Mouse (Mus musculus): Measurements from ENCODE around the gene Cbx5. TPM values are rescaled to one million over a fixed set of nuclear protein-coding genes. Genes with fewer than 3 reads are reported as not detected.

The Cbx5 gene
- total and polyA plus RNA-seq, 3 experiments: 94.9 to 171 (median 128) TPM

GRCm38 (mm10) chr15:103272419-103273279, 33.0 kb upstream of the Cbx5 start, which contains the start of gene Copz1:
Gene Copz1 (plus strand): TSS chr15:103272714.
- H3K79me2 ChIP-seq (replicated peaks; ENCODE audit: control insufficient read depth, extremely low read depth, insufficient read depth, poor library complexity, severe bottlenecking): peaks cover 35% of the 10 kb centered on the region
- peak; percentile 80 for TF ChIP-seq HCFC1 (IDR thresholded peaks at IDR 0.05; ENCODE audit: low read depth, low read length)
- peak; percentile 52; the same call in 1 of the 2 replicates for TF ChIP-seq NRF1 (IDR thresholded peaks at IDR 0.05; ENCODE audit: low read depth, low read length)
- TF ChIP-seq SMC3 (IDR thresholded peaks at IDR 0.05; ENCODE audit: low read depth, low read length): no peak
- no peak for TF ChIP-seq MAFK (IDR thresholded peaks at IDR 0.05; ENCODE audit: insufficient replicate concordance, low read length)
- peak; percentile 98 for TF ChIP-seq MAX (IDR thresholded peaks at IDR 0.05; ENCODE audit: low read length)
- TF ChIP-seq JUN (IDR thresholded peaks at IDR 0.05; ENCODE audit: insufficient read depth, low read depth, low read length): no peak
- 0 out of 2 replicates have a peak, but pooled peaks have one; percentile 11 for TF ChIP-seq MAZ (IDR thresholded peaks at IDR 0.05; ENCODE audit: low read depth, low read length)
- TF ChIP-seq POLR2A (IDR thresholded peaks at IDR 0.05; ENCODE audit: low read depth, low read length): peak; percentile 91
- TF ChIP-seq RCOR1 (conservative IDR thresholded peaks at IDR 0.05; ENCODE audit: low read depth, low read length): no peak
- peak; percentile 90 for TF ChIP-seq SIN3A (IDR thresholded peaks at IDR 0.05; ENCODE audit: low read length)
- peak; percentile 79; the same call in 1 of the 2 replicates for TF ChIP-seq KAT2A (IDR thresholded peaks at IDR 0.05; ENCODE audit: insufficient replicate concordance, low read length)
- peak; percentile 96 for TF ChIP-seq CHD2 (IDR thresholded peaks at IDR 0.05; ENCODE audit: low read length)
- TF ChIP-seq TBP (conservative IDR thresholded peaks at IDR 0.05; ENCODE audit: low read depth, low read length): peak; percentile 83; the same call in 1 of the 2 replicates
- 0 out of 2 replicates have a peak, but pooled peaks have one; percentile 27 for TF ChIP-seq IRF4 (IDR thresholded peaks at IDR 0.05; ENCODE audit: low read depth, low read length)
- peak; percentile 86 for TF ChIP-seq MYC (IDR thresholded peaks at IDR 0.05; ENCODE audit: low read depth, low read length)
- TF ChIP-seq USF1 (IDR thresholded peaks at IDR 0.05; ENCODE audit: low read depth, low read length): peak; percentile 95
- no peak for TF ChIP-seq CHD1 (IDR thresholded peaks at IDR 0.05; ENCODE audit: low read depth, low read length)
- TF ChIP-seq ZKSCAN1 (IDR thresholded peaks at IDR 0.05; ENCODE audit: borderline replicate concordance, low read depth, low read length): no peak
- peak in 1 of 2 experiments; percentile 49; a peak in 2 of 4 replicates for TF ChIP-seq CTCF (conservative IDR thresholded peaks at IDR 0.05 in 1 of 2, IDR thresholded peaks at IDR 0.05 in 1 of 2; ENCODE audit: low read depth in 2 of 2, low read length in 2 of 2)
- TF ChIP-seq MXI1 (IDR thresholded peaks at IDR 0.05; ENCODE audit: low read depth, low read length): peak; percentile 97
- peak; percentile 96 for TF ChIP-seq USF2 (conservative IDR thresholded peaks at IDR 0.05; ENCODE audit: low read depth, low read length)
- TF ChIP-seq ZMIZ1 (IDR thresholded peaks at IDR 0.05; ENCODE audit: low read depth, low read length): peak; percentile 88
- TF ChIP-seq POLR2AphosphoS2 (IDR thresholded peaks at IDR 0.05; ENCODE audit: low read depth, low read length): peak; percentile 84
- peak; percentile 75; the same call in 1 of the 2 replicates for TF ChIP-seq TCF12 (IDR thresholded peaks at IDR 0.05; ENCODE audit: low read depth, low read length)
- TF ChIP-seq ELF1 (IDR thresholded peaks at IDR 0.05; ENCODE audit: low read depth, low read length): peak; percentile 97
- peak; percentile 76 for TF ChIP-seq NELFE (IDR thresholded peaks at IDR 0.05; ENCODE audit: low read depth, low read length)
- TF ChIP-seq UBTF (IDR thresholded peaks at IDR 0.05; ENCODE audit: low read depth, low read length): peak; percentile 100
- peak within 1 kb of the TSS; percentile 99 for H3K4me2 ChIP-seq (ENCODE audit: insufficient read depth, low read depth, poor library complexity, severe bottlenecking)
- peaks cover under 1 to 10% of the 10 kb centered on the region in 2 experiments for H3K36me3 ChIP-seq (replicated peaks in 1 of 2; ENCODE audit: control insufficient read depth in 1 of 2, insufficient read depth in 1 of 2, low read length in 1 of 2)
- no peaks in the 10 kb centered on the region for H3K9me3 ChIP-seq (replicated peaks; ENCODE audit: low read length)
- dilution Hi-C loops (cut with MboI; ENCODE audit: extremely low pct_ligation_motif_present, extremely low pct_unique_long_range_greater_than_20kb, low sequenced_read_pairs): no loop called here
- peak within 1 kb of the TSS; percentile 82 for H3K9ac ChIP-seq (ENCODE audit: insufficient read depth, low read depth)
- in situ Hi-C loops (cut with MboI; ENCODE audit: low pct_ligation_motif_present, low pct_unique_long_range_greater_than_20kb, low sequenced_read_pairs): no loop called here
- H3K4me1 ChIP-seq (ENCODE audit: control insufficient read depth in 1 of 2, insufficient read depth in 2 of 2): peaks cover 0 to 28% of the 10 kb centered on the region in 2 experiments; a peak in 2 of 4 replicates
- peak within 1 kb of the TSS; percentile 68 to 91 (median 74) for H3K4me3 ChIP-seq (replicated peaks in 1 of 3; ENCODE audit: low read depth in 2 of 3, low read length in 2 of 3, poor library complexity in 1 of 3)
- H3K27ac ChIP-seq (ENCODE audit: insufficient read depth, low read depth): no peak within 1 kb of the TSS
- no peaks in the 10 kb centered on the region for H3K27me3 ChIP-seq (replicated peaks)
- peak; percentile 100 for DNase-seq (ENCODE audit: extremely low read depth)

All from CH12.LX (cell line).